Mouse (Mus musculus) heart, postnatal 0 days (tissue): ENCODE results near the gene Plxna4.

Experiments
- CTCF ChIP-seq: IDR thresholded peaks from 2 replicates; pipeline ENCODE4 v1.5.1; 2016; ENCODE audit warnings: antibody characterized with exemption, control low read depth, low read depth
- EP300 ChIP-seq: IDR thresholded peaks from 2 replicates; pipeline ENCODE4 v1.6.1; 2016; ENCODE audit warnings: antibody characterized with exemption, low read depth

DNA sequence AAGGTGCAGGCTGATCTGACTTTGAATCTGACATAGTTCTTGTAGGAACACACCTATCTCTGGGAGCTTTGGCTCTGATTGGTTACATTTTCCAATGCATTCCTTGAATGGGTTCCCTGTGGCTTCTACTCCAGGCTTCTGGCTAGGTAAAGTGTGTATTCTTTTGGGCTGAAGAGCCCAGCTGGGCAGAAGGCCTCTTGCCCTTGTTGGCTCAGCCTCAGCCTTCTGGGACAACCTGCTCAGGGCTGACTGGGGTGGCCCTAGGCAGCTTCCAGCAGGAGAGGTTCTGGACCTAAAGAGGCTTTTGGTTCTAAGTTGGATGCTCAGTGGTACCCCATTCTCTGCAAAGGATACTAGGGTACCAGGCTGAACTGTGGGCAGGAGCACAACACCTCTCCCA is 386.5 kb downstream of the Plxna4 start:
- TF ChIP-seq CTCF = no peak
- no peak for TF ChIP-seq EP300
